Mouse (Mus musculus) thymus, adult 2 months (tissue): Measurements from ENCODE around the gene Ttc8.

Source experiments
- CTCF ChIP-seq: fragments of 200-500 bp; IDR thresholded peaks from 2 replicates; pipeline ENCODE4 v1.5.1; 2012; ENCODE audit warnings: mild to moderate bottlenecking, control low read depth, low read length, moderate library complexity, borderline replicate concordance; ENCODE audit not compliant: control insufficient read depth, poor library complexity, insufficient read depth; ENCODE audit errors: extremely low read depth
- POLR2A ChIP-seq: fragments of 200-500 bp; IDR thresholded peaks from 2 replicates; pipeline ENCODE4 v1.6.1; 2012; ENCODE audit warnings: mild to moderate bottlenecking, low read length, control low read depth, moderate library complexity; ENCODE audit not compliant: control insufficient read depth, poor library complexity, insufficient read depth; ENCODE audit errors: extremely low read depth

DNA sequence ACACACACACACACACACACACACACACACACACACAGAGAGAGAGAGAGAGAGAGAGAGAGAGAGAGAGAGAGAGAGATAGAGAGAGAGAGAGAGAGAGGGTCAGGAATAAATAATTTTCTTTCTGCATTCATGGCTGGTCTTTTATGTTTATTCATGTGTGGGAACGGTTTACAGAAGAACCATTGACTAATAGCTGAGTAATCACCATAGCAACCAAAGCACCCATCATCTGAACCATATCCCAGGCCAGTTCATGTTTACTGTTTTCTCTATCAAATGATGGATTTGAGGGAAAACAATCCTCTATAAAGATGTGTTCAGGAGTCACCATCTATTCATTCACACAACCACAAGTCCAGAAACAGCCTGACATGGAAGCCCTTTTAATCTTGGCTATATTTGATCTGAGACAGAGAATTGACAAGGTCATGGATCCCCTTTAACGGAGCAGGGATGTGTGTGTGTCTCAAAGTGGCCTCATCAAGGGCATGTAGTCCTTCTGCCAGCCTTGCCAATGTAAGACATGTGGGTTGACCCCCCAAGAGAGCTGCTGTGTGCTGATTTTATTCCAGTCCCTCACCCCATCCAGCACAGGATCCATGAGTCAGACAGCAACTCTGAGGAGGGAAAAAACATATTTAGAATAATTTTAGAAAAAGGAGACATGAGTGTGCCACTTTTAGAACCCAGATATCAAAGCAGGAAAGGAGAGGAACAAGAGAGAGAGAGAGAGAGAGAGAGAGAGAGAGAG, 70.9 kb downstream of the Ttc8 start:
- TF ChIP-seq CTCF (no peak), POLR2A (no peak)
